Mouse (Mus musculus): Measurements from ENCODE around the gene Tmem38a. TPM values are rescaled to one million over a fixed set of nuclear protein-coding genes. Genes with fewer than 3 reads are reported as not detected.

Tmem38a gene
- 100 to 1,000 TPM; 124 to 142 TPM for total RNA-seq (2021)

DNA sequence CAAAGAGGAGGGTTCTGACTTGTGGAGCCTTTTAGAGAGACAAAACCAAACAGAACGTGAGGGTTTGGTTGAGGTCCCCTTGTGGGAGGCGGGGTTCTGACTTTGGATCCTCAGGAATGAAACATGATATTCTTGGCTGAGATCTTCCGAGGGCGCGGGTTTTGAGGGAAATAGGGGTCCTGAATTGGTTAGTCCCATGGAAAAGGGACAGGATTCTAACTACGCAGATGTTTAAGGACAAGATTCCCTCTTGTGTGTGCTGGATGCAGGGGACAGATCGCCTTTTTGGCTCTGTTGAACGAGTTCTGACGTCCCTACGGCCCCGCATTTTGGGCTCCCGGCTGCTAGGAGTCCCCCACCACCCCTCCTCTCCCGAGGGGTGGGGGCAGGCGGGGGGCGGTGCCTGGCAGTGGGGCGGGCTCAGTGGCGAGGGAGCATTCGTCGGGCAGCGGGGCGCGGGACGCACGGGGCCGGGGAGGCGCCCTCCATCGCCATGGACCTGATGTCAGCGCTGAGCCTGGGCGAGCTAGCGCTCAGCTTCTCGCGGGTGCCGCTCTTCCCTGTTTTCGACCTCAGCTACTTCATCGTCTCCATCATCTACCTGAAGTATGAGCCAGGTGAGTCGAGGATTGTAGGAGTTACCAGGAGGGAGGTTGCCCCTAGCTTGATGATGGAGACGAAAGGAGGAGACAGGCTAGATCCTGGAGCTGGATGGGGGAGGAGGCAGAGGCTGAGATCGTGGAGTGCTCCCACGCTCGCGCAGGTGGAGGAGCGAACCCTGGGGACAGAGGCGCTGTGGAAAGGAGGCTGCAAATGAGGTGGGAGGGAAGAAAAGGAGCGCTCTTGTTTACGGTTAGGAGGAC, at the start of gene Tmem38a:
Gene Tmem38a, plus strand, starts transcription at position 445 of the 863 bp plus-strand sequence.
- intact Hi-C loops (cut with DNase I): loop anchor here (2.0 kb wide), 1 partner anchor 23 kb away; the partner anchor contains the start of gene Med26
- peak; percentile 80 to 87 for DNase-seq (ENCODE audit: low spot score in 2 of 2)

DNA sequence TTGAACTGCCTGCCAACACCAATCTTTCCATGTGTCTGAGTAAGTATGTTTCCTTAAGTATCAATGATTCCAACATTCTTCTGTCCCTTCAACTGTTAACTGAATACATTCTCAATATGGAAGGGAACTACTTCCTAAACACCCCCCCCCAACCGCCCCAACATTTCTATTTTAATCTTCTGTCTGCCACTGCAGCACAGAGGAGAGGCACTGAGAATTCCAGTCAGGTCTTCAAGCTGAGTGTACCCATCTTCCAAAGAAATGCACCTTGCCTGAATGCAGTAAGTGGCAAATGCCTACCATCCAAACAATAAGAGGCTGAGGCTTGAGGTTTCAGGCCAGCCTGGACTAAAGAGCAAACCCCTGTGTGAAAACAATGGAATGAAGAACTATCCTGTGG, 39.8 kb upstream of the Tmem38a start:
- intact Hi-C loops (cut with DNase I): no loop called here
- DNase-seq (ENCODE audit: low spot score in 2 of 2): peak in 1 of 2 experiments; percentile 33

DNA sequence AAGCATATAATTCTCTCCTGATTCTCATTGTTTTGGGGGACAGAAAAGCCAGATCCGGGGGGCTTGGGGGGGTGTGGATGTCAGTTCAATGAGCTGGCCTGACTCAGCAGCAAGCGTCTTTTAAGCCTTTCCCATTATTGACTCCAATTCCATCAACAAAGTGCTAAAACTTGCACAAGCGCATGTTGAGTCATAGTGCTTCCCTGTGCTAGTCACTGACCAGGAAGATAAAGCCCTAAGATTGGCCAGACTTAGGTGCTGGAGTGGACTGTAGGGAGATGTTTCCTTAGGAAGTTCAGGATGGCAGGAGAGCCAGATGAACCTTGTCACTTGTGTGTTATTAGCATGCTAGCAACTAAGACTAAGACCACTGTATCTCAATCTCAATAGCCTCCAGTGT, 37.0 kb upstream of the Tmem38a start:
- no peak for DNase-seq (ENCODE audit: low spot score in 2 of 2)
- intact Hi-C loops (cut with DNase I): no loop called here

DNA sequence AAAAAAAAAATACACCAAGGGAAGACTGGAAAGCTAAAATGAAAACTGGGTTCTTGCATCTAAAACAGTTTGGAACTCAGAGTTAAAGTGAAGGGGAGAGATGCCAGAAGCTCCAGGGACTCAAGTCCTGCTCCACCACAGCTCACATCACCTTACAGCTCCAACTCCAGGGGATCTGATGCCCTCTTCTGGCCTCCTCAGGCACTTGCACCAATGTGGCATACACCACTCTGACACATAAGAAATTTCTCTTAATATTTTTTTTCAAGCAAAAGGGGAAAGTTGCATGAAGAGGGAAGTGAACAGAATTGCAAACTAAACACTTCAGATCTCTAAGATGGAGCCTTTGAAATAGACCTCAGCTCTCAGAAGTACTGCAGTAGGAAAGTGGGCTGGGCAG, 32.6 kb upstream of the Tmem38a start:
- no peak for DNase-seq (ENCODE audit: low spot score in 2 of 2)
- intact Hi-C loops (cut with DNase I): no loop called here

DNA sequence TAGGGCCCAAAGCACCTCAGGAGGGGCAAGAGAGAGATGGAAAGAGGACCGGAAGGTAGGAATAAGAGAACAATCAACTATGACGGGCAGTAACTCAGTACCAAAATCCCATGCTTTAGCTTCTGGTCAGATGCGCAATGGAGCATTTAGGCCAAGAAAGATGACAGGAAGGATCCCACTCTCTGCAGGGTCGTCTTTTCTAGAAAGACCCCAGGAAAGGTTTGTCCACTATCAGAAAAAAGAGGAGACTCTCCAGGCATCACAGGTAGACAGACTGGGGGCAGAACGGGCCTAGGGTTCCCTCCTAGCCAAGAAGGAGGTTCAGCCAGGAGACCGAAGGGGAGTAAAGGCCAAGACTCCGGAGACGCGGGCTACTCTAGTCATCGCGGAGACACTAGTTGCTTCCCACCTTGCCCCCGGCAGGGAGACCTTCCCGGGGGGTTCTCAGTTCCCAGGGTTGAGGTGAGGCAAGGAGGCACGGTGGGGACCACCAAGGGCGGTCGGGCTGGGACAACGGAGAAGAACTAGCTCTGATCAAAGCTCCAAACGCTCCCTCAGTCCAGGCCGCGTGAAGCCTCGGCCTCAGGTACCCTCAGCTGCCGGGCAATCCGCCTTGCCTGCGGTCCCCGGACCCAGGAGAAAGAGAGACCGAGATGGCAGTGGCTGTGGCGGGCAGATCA, 24.6 kb upstream of the Tmem38a start:
- intact Hi-C loops (cut with DNase I): loop anchor here (5.0 kb wide), 1 partner anchor 70 kb away; the partner anchor contains the start of gene Cherp
- peak in 1 of 2 experiments; percentile 11 for DNase-seq (ENCODE audit: low spot score in 2 of 2)

DNA sequence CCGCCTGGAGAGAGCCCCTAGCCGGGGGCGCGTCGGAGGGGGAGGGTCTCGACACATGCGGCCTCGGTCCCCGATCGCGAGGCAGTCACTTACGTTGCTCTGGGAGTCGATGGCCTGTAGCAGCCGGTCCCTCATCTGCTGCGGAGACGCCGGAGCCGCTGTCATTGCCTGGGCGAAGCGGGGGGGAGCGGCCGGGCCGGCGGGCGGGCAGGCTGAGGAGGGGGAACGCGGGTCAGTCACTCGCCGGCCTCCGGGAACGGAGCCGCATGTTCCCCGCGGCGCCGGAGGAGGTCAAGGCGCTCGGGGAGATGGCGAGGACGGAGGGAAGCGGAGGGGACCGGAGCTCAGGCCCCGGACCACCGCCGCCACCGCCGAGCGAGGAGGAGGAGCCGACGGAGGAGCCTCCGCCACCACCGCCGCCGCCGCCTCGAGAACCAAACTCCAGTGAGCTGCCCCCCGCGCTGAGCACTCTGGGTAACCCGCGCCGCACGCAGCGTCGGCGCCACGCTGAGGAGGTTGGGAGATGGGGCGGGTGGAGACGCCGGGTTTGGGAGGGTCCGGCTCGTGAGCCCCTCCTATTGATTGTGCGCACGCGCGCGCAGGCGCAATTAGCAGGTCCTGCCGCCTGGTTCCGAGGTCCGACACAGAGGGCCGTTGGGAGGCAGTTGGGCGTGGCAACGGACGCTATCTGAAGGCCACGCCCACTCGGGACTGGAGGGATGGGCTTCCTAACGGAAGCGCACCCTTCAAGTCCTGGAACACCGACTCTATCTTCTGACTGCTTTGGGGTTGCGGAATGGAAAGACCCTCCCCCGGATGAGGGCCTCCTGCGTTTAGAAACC, 23.8 kb upstream of the Tmem38a start, which contains the start of gene Med26:
Gene Med26, minus strand, starts transcription at position 469 of the 842 bp plus-strand sequence.
- intact Hi-C loops (cut with DNase I): loop anchor here (1.0 to 5.0 kb wide), 3 partner anchors 23 to 71 kb away; partner anchors contain the start of genes Cherp, Slc35e1 and Smim7

DNA sequence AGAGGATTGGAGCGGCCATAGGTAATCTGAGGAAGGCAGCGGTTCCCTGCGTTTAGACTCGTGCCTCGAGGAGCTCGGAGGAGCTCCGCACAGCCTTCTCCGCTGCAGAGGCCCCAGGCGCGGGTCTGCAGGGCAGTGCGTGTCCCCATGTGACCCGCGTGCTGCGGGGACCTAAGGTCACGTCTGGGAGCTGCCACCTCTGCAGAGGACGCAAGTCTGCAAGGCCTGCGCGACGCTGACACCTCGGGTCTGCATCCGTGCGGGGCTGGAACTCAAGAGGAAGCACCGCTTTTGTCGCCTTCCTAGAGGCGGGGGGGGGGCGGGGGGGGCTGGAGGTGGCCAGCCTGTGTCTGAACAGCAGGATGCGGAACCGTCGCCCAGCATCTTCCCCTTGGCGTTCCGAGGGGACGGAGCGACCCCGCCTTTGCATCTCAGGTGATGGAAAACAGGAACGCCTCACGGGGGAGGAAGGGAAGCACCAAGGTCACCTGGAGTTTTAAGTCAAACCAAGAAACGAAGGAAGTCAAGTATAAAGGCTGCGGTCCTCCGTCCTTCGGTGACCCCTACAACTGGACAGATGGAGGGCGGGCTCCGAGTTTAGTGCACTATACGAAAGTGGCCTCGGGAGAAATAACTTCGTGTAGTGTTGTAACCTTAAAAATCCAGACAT, 23.1 kb upstream of the Tmem38a start:
- no peak for DNase-seq (ENCODE audit: low spot score in 2 of 2)
- intact Hi-C loops (cut with DNase I): loop anchor here (1.0 to 5.0 kb wide), 3 partner anchors 22 to 71 kb away; partner anchors contain the start of genes Cherp, Slc35e1 and Smim7

More for the DNA sequence above, 23.8 kb upstream of the Tmem38a start, which contains the start of gene Med26:
- DNase-seq (ENCODE audit: low spot score in 2 of 2): peak; percentile 98 to 99

DNA sequence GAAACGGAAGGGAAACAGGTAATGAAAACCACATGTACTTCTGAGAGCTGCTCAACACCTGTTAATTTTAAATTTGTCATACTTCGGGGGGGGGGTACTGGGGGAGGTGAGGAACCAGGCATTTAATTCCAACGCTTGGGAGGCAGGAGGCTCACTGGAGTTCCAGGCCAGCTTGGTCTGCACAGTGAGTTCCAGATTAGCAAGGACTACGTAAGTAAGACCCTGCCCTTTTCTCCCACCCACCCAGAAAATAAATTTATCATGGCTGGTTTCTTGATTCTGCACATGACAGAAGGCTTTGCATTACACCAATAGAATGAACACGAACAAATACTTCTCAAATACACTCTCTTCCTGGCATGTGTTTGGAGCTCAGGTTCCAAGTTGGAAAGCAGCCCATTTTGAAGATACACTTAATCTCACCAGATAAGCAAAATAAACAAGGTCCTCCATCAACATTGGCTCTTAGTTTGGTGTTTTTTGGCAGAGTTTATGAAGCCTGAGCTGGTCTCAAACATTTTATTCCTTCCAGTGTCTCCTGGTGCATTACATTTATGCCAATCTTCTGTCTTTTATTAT, 22.5 kb upstream of the Tmem38a start:
- DNase-seq (ENCODE audit: low spot score in 2 of 2): no peak
- intact Hi-C loops (cut with DNase I): loop anchor here (2.0 to 5.0 kb wide), 2 partner anchors 21 to 72 kb away; partner anchors contain the start of genes Cherp and Smim7

DNA sequence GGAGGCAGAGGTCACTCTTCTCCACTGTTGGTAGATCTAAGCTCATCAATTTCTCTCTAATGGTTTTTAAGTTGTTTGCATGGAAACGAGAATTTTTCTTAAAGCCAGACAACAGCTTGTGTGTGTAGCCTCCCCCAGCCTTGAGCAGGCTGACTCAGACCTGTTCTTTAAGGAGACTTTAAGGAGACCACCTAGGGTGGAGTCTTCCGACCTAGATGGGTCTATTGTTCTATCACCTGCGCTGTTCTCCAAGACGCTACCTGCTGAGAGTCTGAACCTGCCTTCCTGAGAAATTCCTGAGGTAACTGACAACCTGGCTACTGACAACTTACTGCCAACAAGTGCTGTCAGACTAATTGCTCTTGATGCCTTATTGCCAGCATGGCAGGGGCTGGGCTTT, 16.1 kb upstream of the Tmem38a start:
- DNase-seq (ENCODE audit: low spot score in 2 of 2): no peak
- intact Hi-C loops (cut with DNase I): no loop called here

DNA sequence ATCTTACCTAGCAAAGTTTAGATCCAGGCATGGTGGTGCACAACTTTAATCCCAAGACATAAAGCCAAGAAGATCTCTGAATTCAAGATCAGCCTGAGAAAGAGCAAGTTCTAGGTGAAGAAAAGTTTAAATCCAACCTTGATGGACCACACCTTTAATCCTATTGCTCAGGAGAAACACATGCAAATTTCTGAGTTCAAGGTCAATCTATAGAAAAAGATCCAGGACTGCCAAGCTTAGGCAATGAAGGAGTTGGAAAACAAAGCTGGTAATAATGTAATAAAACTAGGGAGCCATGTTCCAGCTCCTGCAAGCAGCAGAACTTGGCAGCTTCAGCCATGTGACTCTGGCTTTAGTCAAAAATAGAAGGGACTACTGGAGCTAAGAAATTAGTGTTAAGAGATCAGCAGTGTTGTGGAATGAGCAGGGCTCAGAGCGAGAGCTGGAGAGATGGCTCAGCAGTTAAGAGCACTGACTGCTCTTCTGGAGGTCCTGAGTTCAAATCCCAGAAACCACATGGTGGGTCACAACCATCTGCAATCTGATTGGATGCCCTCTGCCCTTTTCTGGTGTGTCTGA, 10.7 kb upstream of the Tmem38a start:
- intact Hi-C loops (cut with DNase I): no loop called here
- DNase-seq (ENCODE audit: low spot score in 2 of 2): peak in 1 of 2 experiments; percentile 37

DNA sequence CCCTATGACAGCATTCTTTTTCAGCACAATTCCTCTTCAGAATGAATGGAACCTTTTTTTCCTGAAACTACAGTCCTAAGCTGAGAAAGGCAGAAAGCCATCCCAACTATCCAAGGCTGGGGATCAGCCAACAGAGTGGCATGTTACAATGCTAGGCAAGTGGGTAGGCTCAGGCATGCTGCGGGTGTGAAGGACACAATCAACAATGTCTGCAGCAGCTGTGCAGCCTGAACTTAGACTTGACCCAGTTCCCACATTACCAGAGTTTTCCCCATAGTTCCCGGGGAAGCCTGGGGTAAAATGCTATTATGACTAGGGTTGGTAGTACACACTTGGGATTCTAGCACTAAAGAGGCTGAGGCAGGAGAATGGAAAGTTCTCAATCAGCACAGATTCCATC, 5.9 kb upstream of the Tmem38a start:
- DNase-seq (ENCODE audit: low spot score in 2 of 2): no peak
- intact Hi-C loops (cut with DNase I): no loop called here

DNA sequence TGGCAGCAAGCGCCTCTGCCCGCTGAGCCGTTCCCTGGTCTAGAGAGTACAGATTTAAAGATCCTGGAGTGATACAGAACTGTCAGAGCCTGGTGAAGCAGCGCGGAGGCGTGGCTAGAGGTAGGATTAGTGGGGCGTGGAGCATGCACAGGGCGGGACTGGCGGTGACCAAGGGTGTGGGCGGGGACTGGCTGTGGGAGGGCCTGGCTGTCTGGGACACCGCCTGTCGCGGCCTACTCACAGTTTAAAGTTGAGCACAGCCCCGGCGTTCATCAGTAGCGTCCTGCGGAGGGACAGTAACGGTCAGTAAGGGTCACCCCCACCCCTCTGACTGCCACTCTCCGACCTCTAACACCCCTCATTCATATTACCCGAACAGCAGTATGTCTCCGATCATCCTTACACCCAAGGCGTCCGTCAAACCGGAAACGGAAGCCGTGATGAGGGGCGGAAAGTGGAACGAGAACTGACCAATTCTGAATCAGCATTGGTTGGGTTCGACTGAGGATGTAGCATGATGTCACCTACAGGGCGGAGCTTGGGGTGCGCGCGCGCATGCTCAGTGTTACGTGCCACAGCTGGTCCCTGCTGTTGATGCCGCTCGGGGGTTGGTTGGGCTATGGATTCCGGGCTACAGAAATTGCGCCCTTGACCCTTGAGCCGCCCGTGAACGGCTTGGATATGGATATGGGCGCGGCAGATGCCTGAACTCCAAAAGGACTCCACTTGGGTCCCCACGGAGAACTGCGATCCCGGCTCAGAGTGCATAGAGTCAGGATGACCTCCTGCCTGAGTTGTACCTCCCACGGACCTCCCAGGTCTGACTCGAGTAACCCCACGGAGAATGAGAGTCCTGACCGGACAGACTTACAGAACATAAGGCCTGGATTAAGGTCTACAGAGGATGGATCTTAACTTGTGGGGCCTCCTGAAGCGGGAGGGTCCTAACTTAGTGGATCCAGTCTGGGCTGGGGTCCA, 933 bp upstream of the Tmem38a start, which contains the start of gene Smim7:
Gene Smim7, minus strand, starts transcription at position 456 of the 978 bp plus-strand sequence.
- DNase-seq (ENCODE audit: low spot score in 2 of 2): peak; percentile 98 to 99
- intact Hi-C loops (cut with DNase I): loop anchor here (2.0 kb wide), 1 partner anchor 22 kb away; the partner anchor contains the start of gene Med26

DNA sequence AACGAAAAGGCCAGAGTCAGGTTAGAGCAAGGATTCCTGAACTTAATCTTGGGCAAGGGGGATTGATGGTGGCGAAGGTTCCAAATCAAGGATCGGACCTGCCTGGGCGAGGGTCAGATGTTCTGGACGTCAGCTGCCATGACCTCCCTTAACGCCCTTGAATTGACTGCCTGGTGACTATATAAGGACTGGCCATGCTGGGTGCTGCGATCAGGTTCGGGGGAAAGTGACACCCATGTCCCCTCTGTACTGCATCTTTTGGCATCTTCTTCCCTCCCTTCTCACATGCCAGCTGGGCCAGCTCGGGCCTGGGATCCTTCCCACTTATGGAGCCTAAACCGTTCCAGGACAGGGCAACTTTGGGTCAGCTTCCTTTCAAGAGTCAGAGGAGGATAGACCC, 652 bp downstream of the Tmem38a start:
- DNase-seq (ENCODE audit: low spot score in 2 of 2): no peak
- intact Hi-C loops (cut with DNase I): no loop called here

DNA sequence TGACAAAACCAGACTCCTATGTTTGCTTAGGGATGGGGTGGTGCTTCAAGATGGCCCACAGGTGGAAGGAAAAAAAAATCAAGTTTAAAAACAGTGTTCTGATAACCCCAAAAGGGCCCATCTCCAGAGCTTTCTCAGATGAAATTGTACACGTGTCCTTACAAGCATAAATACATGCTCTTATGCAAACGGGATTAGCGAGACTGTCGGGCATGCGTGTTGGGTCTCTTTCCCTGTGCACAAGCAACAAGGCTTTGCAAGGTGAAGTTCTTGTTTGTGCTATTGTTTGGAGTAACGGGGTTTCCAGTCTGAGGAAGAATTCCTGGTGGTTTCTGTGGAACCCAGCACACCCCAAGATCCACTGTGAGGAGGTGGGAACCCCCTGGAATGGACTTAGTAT, 1.6 kb downstream of the Tmem38a start:
- DNase-seq (ENCODE audit: low spot score in 2 of 2): peak; percentile 26 to 52

DNA sequence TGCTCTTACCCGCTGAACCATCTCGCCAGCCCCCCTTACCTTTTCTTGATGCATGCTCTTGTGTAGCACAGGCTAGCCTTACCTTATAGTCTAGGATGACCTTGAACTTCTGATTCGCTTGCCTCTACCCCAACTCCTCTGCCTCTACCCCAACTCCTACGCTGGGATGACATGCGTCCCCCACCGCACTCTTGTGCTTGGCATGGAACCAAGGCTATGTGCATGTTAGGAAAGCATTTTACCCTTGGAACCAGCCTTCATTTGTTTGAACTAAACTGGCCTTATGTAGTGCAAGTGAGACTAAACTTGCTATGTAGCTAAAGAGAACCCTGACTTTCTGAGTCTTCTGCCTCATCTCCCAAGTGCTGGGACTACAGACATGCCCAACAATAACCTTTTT, 4.1 kb downstream of the Tmem38a start:
- intact Hi-C loops (cut with DNase I): no loop called here

More for the DNA sequence above, 1.6 kb downstream of the Tmem38a start:
- intact Hi-C loops (cut with DNase I): no loop called here

DNA sequence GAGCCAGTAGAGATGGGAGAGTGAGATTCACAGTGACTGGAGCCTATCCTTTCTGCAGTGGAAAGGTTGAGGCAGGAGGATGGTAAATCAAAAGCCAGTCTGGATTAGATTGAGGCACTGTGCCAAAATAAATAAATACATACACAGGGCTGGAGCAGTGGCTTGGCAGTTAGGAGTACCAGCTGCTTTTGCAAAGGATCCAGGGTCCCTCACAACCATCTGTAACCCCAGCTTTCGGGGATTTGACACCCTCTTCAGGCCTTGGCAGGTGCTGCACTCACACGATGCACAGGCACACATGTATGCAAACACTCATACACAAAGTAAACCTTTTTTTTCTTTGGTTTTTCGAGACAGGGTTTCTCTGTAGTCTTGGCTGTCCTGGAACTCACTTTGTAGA, 5.4 kb downstream of the Tmem38a start:
- DNase-seq (ENCODE audit: low spot score in 2 of 2): no peak

More for the DNA sequence above, 4.1 kb downstream of the Tmem38a start:
- no peak for DNase-seq (ENCODE audit: low spot score in 2 of 2)

DNA sequence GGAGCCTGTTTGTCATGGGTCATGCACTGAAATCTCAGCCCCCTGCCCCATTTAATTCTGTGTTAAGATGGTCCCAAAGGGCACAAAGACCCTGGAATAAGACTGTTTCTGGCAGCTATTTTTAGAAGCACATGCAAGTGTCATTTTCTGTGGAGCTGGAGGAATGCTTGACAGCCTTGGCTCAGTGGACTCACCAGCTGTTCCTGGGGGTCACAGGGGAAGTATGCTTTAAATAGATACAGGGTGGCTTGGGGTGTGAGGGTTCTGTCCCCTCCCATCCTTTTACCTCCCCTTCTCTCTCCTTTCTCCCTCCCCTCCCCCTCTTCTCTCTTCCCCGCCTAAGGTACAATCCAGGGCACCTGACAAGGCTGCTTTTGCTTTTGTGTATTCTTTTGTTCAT, 6.1 kb downstream of the Tmem38a start:
- no peak for DNase-seq (ENCODE audit: low spot score in 2 of 2)
- intact Hi-C loops (cut with DNase I): no loop called here

More for the DNA sequence above, 5.4 kb downstream of the Tmem38a start:
- intact Hi-C loops (cut with DNase I): no loop called here
